Mouse (Mus musculus): Measurements from ENCODE around the gene Klk7. TPM values are rescaled to one million over a fixed set of nuclear protein-coding genes. Genes with fewer than 3 reads are reported as not detected.

Klk7 gene
- total and polyA plus RNA-seq, 2 experiments from 2014 or later = not detected

- peaks cover 12% of the 10 kb centered on the region for H3K4me1 ChIP-seq (ENCODE audit: control insufficient read depth, insufficient read depth)
- H3K27ac ChIP-seq (ENCODE audit: low read depth) = no peak overlapping the region
- H3K4me3 ChIP-seq (ENCODE audit: low read depth, low read length) = peak overlapping the region; percentile 57
- no peak for ATAC-seq (ENCODE audit: insufficient read depth, low read depth)
- peak overlapping the region; percentile 69 for H3K4me2 ChIP-seq (ENCODE audit: low read depth, low read length)
- H3K27me3 ChIP-seq (ENCODE audit: control insufficient read depth, insufficient read depth, low read length) = peaks cover 10% of the 10 kb centered on the region; the same call in 1 of the 2 replicates
- no peak for TF ChIP-seq CTCF (IDR thresholded peaks at IDR 0.05; ENCODE audit: low read depth)
- TF ChIP-seq EP300 (IDR thresholded peaks at IDR 0.05; ENCODE audit: low read depth) = no peak
- H3K9me3 ChIP-seq (replicated peaks; ENCODE audit: control insufficient read depth, low read length) = no peaks in the 10 kb centered on the region
- H3K36me3 ChIP-seq (replicated peaks; ENCODE audit: control insufficient read depth, insufficient read depth, low read length) = no peaks in the 10 kb centered on the region
- H3K9ac ChIP-seq (replicated peaks; ENCODE audit: low read depth, low read length) = no peak overlapping the region
- no peak for DNase-seq (ENCODE audit: low spot score)
- WGBS = 27% methylated on average over 13 of the region's 13 CpGs
These were observed 13.1 kb upstream of the Klk7 start for GRCm38 (mm10) chr7:43797844-43798462.

GRCm38 (mm10) chr7:43799876-43800275 is 11.2 kb upstream of the Klk7 start:
- 59% methylated on average over 7 of the region's 7 CpGs for WGBS
- DNase-seq (ENCODE audit: low spot score) = no peak
- no peak for TF ChIP-seq EP300 (IDR thresholded peaks at IDR 0.05; ENCODE audit: low read depth)
- TF ChIP-seq CTCF (IDR thresholded peaks at IDR 0.05; ENCODE audit: low read depth) = no peak
- Histone ChIP-seq H3K4me2 (ENCODE audit: low read depth, low read length) (no peak overlapping the region), H3K9me3 (replicated peaks; ENCODE audit: control insufficient read depth, low read length) (no peaks in the 10 kb centered on the region), H3K27ac (ENCODE audit: low read depth) (no peak overlapping the region), H3K4me1 (ENCODE audit: control insufficient read depth, insufficient read depth) (peaks cover 12% of the 10 kb centered on the region), H3K27me3 (ENCODE audit: control insufficient read depth, insufficient read depth, low read length) (peaks cover 10% of the 10 kb centered on the region; the same call in 1 of the 2 replicates), H3K9ac (replicated peaks; ENCODE audit: low read depth, low read length) (no peak overlapping the region), H3K36me3 (replicated peaks; ENCODE audit: control insufficient read depth, insufficient read depth, low read length) (no peaks in the 10 kb centered on the region), H3K4me3 (ENCODE audit: low read depth, low read length) (no peak overlapping the region)
- no peak for ATAC-seq (ENCODE audit: insufficient read depth, low read depth)

- 75% methylated on average over 7 of the region's 7 CpGs for WGBS
- no peaks in the 10 kb centered on the region for H3K9me3 ChIP-seq (replicated peaks; ENCODE audit: control insufficient read depth, low read length)
- 0 out of 2 replicates have a peak, but pooled peaks cover 2% of the 10 kb centered on the region for H3K27me3 ChIP-seq (ENCODE audit: control insufficient read depth, insufficient read depth, low read length)
These were observed 4.1 kb downstream of the Klk7 start for GRCm38 (mm10) chr7:43815211-43815610.

DNA sequence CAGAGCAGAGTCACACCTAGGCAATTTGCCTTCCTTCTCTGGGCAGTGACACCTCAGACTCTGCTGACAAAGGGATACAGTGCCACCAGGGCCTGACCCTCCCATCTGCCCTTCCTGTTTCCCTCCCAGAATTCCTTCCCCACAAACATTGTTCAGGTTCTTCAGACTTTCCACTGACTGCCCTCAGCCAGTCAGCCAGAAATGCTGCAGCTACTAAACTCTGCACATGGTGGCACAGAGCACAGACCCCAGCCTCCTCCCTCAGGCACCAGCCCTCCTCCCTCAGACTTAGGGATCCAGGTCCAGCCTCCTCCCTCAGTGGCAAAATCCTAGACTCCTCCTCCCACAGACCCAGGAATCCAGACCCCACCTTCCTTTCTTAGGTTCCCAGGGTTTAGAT is 5.7 kb downstream of the Klk7 start:
- Histone ChIP-seq H3K9me3 (replicated peaks; ENCODE audit: control insufficient read depth, low read length) (no peaks in the 10 kb centered on the region), H3K27ac (ENCODE audit: low read depth) (no peak overlapping the region), H3K4me1 (ENCODE audit: control insufficient read depth, insufficient read depth) (no peaks in the 10 kb centered on the region), H3K4me3 (ENCODE audit: low read depth, low read length) (no peak overlapping the region), H3K4me2 (ENCODE audit: low read depth, low read length) (no peak overlapping the region), H3K9ac (replicated peaks; ENCODE audit: low read depth, low read length) (no peak overlapping the region), H3K36me3 (replicated peaks; ENCODE audit: control insufficient read depth, insufficient read depth, low read length) (no peaks in the 10 kb centered on the region), H3K27me3 (ENCODE audit: control insufficient read depth, insufficient read depth, low read length) (0 out of 2 replicates have a peak, but pooled peaks cover 2% of the 10 kb centered on the region)
- DNase-seq (ENCODE audit: low spot score) (no peak), ATAC-seq (ENCODE audit: insufficient read depth, low read depth) (no peak)
- TF ChIP-seq EP300 (IDR thresholded peaks at IDR 0.05; ENCODE audit: low read depth) (no peak), CTCF (IDR thresholded peaks at IDR 0.05; ENCODE audit: low read depth) (no peak)

More at GRCm38 (mm10) chr7:43815211-43815610, 4.1 kb downstream of the Klk7 start:
- Histone ChIP-seq H3K4me1 (ENCODE audit: control insufficient read depth, insufficient read depth) (no peaks in the 10 kb centered on the region), H3K9ac (replicated peaks; ENCODE audit: low read depth, low read length) (no peak overlapping the region), H3K4me2 (ENCODE audit: low read depth, low read length) (no peak overlapping the region), H3K4me3 (ENCODE audit: low read depth, low read length) (no peak overlapping the region), H3K27ac (ENCODE audit: low read depth) (no peak overlapping the region), H3K36me3 (replicated peaks; ENCODE audit: control insufficient read depth, insufficient read depth, low read length) (no peaks in the 10 kb centered on the region)
- no peak for TF ChIP-seq CTCF (IDR thresholded peaks at IDR 0.05; ENCODE audit: low read depth)
- TF ChIP-seq EP300 (IDR thresholded peaks at IDR 0.05; ENCODE audit: low read depth) = no peak
- ATAC-seq (ENCODE audit: insufficient read depth, low read depth) = no peak
- DNase-seq (ENCODE audit: low spot score) = no peak

GRCm38 (mm10) chr7:43821581-43821980 is 10.5 kb downstream of the Klk7 start:
- no peak overlapping the region for H3K4me2 ChIP-seq (ENCODE audit: low read depth, low read length)
- no peak overlapping the region for H3K27ac ChIP-seq (ENCODE audit: low read depth)
- TF ChIP-seq EP300 (IDR thresholded peaks at IDR 0.05; ENCODE audit: low read depth) (no peak), CTCF (IDR thresholded peaks at IDR 0.05; ENCODE audit: low read depth) (no peak)
- ATAC-seq (ENCODE audit: insufficient read depth, low read depth) (no peak), DNase-seq (ENCODE audit: low spot score) (no peak)
- H3K36me3 ChIP-seq (replicated peaks; ENCODE audit: control insufficient read depth, insufficient read depth, low read length) = no peaks in the 10 kb centered on the region
- no peak overlapping the region for H3K9ac ChIP-seq (replicated peaks; ENCODE audit: low read depth, low read length)
- H3K4me3 ChIP-seq (ENCODE audit: low read depth, low read length) = no peak overlapping the region
- no peaks in the 10 kb centered on the region for H3K4me1 ChIP-seq (ENCODE audit: control insufficient read depth, insufficient read depth)
- H3K27me3 ChIP-seq (ENCODE audit: control insufficient read depth, insufficient read depth, low read length) = no peaks in the 10 kb centered on the region
- H3K9me3 ChIP-seq (replicated peaks; ENCODE audit: control insufficient read depth, low read length) = no peaks in the 10 kb centered on the region
- 70% methylated on average over 7 of the region's 7 CpGs for WGBS

- Histone ChIP-seq H3K27me3 (ENCODE audit: control insufficient read depth, insufficient read depth, low read length) (no peaks in the 10 kb centered on the region), H3K4me1 (ENCODE audit: control insufficient read depth, insufficient read depth) (no peaks in the 10 kb centered on the region), H3K36me3 (replicated peaks; ENCODE audit: control insufficient read depth, insufficient read depth, low read length) (no peaks in the 10 kb centered on the region), H3K9me3 (replicated peaks; ENCODE audit: control insufficient read depth, low read length) (no peaks in the 10 kb centered on the region), H3K4me2 (ENCODE audit: low read depth, low read length) (no peak within 1 kb of the TSS), H3K4me3 (ENCODE audit: low read depth, low read length) (no peak within 1 kb of the TSS), H3K27ac (ENCODE audit: low read depth) (no peak within 1 kb of the TSS), H3K9ac (replicated peaks; ENCODE audit: low read depth, low read length) (no peak within 1 kb of the TSS)
- DNase-seq (ENCODE audit: low spot score) = no peak
- WGBS = 74% methylated on average over 10 of the region's 10 CpGs
- TF ChIP-seq CTCF (IDR thresholded peaks at IDR 0.05; ENCODE audit: low read depth) = no peak
- TF ChIP-seq EP300 (IDR thresholded peaks at IDR 0.05; ENCODE audit: low read depth) = no peak
- no peak for ATAC-seq (ENCODE audit: insufficient read depth, low read depth)
These were observed 13.1 kb downstream of the Klk7 start, which contains the start of gene Klk6 for GRCm38 (mm10) chr7:43824199-43824598. Gene Klk6, plus strand, starts transcription at chr7:43824499.

Measured in heart, postnatal 0 days (tissue).